Mouse (Mus musculus) neutrophil, adult 5-6 weeks (primary cell): ENCODE measurements around the gene Ltbp1. TPM values are rescaled to one million over a fixed set of nuclear protein-coding genes. Genes with fewer than 3 reads are reported as not detected.

Experiments used
- ATAC-seq: fragments of 151-379, 151-347 bp; 2 replicates; pipeline ENCODE4 v1.8.0; 2017; ENCODE audit warnings: mild to moderate bottlenecking, moderate TSS enrichment; ENCODE audit not compliant: insufficient number of reproducible peaks, poor library complexity, low FRiP score, severe bottlenecking; ENCODE audit errors: extremely low read depth
- total RNA-seq: library from RNA; stranded (forward); fragments of 200-1000 nt; gene quantifications from 2 replicates; pipeline ENCODE4 v1.2.3, GENCODE M21; 2017

Gene Ltbp1
- total RNA-seq, 1 experiment from 2014 or later, result 3.3 TPM

GRCm38 (mm10) chr17:75250571-75250970 lies 245.2 kb downstream of the Ltbp1 start:
- no peak for ATAC-seq

DNA sequence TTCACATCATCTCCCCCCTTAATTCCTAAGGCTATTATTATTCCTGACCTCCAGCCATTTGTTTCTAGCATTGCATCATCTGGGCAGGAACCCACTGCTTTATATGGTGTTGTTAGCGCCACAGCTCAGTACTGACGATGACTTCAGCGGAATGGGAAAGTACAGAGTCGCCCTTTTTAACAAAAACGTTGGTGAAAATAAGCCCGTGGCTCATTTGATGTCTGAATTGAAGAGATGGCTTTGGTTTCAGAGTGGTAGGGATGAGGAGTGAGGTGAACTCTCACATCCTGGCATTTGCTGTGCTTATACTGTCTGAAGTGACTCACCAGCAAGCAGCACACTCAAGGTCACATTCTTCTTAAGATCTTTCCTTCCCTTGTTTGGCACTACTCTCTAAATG lies 245.7 kb downstream of the Ltbp1 start:
- ATAC-seq, result no peak

DNA sequence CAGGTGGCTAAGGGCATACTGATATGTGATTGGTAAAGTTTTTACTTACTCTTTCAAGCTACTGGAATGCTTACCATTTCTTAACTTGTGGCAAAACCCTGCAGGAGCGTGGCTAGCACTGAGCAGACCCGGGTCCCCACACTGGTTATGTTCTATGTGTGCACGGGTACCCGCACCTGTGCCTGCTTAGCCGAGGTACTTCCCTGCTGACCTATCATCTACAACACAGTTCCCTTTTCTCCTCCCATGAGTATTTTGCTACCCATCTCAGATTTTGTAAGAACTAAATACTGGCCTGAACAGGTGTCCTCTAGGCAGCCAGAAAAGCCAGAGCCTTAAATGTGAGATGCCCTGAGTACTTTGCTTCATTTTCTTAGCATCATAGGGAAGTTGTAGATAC lies 247.2 kb downstream of the Ltbp1 start:
- ATAC-seq, result no peak

DNA sequence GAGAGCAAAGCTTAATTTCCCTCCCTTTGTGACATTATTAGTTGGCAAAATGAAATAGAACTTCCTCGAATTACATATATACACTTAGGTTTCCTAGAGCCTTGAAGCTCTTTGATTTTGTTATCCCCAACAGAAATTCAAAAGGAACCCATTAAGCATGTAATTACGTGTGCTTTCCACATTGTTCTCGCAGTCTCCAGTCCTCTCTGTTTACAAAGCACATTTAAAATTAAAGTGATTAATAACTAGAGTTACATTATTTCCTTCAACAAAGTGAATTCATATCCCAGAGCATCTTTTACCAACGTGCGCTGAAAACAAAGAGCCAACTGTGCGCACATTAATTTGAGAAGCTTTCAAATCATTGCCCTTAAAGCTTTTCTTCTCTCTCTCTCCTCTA lies 249.5 kb downstream of the Ltbp1 start:
- no peak for ATAC-seq

DNA sequence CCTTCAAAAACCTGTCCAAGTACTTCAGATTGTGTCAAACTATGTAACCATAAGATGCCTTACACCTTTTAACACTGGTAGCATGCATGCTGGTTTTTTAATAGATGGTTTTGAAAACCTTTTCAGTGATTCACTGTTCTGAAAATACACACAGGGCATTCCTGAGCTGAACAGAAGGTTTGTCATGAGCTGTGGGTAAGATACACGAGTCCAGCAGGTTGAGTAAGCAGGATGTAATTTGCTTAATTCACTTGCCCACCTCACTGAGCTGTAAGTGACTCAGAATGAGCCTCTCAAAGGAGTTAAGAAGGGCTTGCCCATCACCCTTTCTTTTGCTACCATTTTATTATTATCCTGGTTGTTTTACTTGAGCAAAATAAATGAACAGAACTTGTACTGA lies 250.6 kb downstream of the Ltbp1 start:
- ATAC-seq, result no peak

- ATAC-seq, result no peak
These were observed 253.1 kb downstream of the Ltbp1 start for GRCm38 (mm10) chr17:75258427-75258826.

DNA sequence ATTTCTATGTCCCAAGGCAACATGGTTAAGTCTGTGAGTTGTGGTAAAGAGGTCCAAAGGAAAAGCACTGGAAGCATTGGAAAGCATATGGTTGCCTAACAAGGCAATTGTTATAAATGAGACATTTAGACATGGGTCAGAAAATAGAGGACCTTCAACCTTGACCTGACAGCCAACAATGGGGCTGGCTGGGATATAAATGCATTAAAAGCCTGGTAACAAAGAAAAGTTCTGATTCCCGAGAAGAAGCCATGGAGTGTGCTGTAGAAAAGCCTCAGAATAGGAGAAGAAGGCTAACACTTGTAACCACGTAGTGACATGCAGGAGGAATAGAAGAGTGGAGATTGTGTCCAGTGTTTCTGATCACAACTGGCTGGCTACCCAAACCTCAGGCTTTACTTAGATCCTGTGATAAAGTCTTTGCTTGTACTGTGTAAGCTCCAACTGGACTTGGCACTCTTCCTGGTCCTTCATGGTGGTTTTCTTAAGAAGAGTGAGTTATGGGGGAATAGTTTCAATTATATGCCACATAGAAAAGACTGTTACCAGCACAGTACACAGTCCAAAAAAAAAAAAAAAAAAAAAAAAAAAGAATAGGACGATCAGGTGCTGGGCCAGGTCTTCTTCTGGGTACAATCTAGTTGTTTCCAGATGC lies 258.1 kb downstream of the Ltbp1 start:
- no peak for ATAC-seq

DNA sequence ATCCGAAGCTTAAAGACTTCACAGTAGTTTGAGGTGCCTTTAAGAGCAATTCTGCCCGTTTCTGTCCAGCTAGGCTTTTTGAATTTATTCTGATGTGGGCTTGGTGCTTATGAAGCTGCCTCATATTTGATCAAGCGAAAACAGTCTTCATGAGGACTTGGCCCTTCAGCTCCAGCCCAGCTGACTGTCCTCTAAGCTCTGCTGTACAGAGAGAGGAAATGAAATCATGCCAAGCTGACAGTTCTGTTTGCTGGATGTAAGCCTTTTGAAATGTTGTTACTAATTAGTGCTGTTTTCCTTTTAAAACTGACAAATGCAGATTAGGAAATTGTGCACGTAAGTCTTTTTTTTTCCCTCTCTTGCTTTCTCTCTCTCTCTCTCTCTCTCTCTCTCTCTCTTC lies 263.1 kb downstream of the Ltbp1 start:
- no peak for ATAC-seq

DNA sequence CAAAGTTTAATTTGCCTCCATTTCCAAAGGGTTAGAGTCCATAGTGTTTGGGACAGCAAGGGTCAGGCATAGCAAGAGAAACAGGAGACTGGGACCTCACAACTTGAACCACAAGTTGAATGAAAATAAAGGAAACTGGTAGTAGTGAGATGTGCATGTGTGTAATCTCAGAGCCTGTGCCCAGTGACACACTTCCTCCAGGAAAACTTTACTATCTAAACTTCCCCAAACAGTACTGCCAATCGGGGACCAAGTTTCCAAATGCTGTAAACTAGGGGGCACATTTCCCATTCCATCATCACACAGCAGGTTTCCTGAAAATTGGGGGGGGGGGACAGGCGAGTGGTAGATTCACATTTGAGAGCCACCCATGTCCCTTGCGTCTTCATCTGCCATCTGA lies 267.1 kb downstream of the Ltbp1 start:
- no peak for ATAC-seq

DNA sequence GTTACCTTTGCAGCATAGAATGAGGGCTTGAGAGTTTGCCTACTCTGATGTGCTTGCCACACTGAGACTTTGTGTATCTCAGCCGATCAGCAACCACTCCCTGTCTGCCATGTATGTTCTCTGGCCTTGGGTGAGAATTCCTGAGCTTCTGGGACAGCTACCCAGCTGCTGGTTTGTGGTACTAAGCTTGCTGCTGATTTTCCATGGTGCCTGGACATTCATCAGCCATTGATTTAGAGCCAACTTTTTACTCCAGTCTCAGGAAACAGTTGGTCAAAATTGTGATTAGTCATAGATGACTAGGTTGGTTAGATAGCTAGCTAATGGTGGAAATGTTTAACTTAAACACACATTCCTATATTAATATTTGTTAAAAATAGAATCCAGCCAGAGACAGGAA lies 267.9 kb downstream of the Ltbp1 start:
- ATAC-seq, result no peak

GRCm38 (mm10) chr17:75275302-75275701 lies 269.9 kb downstream of the Ltbp1 start:
- no peak for ATAC-seq

GRCm38 (mm10) chr17:75278106-75278505 lies 272.7 kb downstream of the Ltbp1 start:
- no peak for ATAC-seq

DNA sequence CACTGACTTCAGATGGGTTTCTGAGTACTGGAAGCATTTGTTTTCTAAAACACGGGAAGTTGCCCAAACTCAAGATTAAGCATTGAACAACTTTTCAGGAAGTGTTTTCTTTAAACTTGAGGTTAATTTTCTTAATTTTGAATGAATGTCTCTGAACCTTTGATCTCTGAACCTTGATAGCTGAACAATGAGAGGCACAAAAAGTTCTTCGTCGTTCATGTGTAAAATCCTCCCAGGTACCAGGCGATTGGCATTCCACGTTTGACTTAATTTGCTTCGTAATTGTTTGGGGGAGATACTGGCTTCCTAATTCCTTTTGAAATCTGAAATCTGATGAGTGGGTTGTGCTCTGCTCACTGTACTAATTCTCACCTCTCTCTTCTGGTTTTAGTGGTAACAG lies 273.2 kb downstream of the Ltbp1 start:
- no peak for ATAC-seq

DNA sequence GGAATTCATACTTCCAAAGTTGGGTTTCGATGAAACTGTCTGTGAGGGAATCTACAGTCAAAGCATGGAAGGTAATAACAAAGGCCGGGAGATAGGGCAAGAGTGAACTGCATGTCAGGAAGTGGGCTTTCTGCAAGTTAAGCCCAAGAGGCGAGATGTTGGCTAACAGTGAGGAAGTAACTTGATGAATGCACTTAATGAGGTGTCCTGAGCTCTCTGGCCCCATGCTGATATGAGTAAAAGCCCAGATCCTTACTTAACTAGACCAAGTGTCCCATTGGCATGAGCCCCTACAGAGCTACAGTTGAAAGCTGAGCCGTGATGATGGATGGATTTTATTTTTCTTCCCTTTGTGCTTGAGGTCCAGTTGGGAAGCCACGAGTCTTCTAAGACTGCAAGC lies 276.0 kb downstream of the Ltbp1 start:
- no peak for ATAC-seq

- no peak for ATAC-seq
These were observed 279.7 kb downstream of the Ltbp1 start for GRCm38 (mm10) chr17:75284876-75285708.

- no peak for ATAC-seq
These were observed 287.6 kb downstream of the Ltbp1 start for GRCm38 (mm10) chr17:75292986-75293385.

GRCm38 (mm10) chr17:75293725-75294124 lies 288.4 kb downstream of the Ltbp1 start:
- no peak for ATAC-seq

GRCm38 (mm10) chr17:75300908-75301307 lies 295.5 kb downstream of the Ltbp1 start:
- ATAC-seq, result no peak

- no peak for ATAC-seq
These were observed 299.5 kb downstream of the Ltbp1 start for GRCm38 (mm10) chr17:75304807-75305420.

DNA sequence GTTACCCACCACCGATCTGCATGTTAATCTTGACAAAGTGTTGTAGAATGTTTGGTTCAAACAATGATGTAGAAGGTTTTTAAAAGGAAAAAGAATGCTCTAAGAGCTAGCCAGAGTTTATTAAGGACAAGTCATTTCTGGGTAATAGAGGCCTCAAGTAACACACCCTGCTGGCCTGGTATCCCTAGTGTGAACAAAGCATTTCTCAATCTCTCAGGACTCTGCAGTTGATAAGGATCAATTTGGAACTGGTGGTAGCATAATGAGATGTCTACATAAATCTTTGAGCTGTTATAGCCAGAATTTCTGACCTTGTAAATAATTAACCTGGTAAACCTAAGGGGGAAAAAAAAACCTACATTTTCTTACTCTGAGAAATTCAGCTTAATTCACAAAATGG lies 300.3 kb downstream of the Ltbp1 start:
- ATAC-seq, result no peak
